Mouse (Mus musculus) forebrain, embryonic 12.5 days (tissue): Measurements from ENCODE around the gene Ensa. TPM values are rescaled to one million over a fixed set of nuclear protein-coding genes. Genes with fewer than 3 reads are reported as not detected.
"Not testable (repeated sequence)": the region's sequence is repeated elsewhere in the genome, so short reads cannot be mapped to it uniquely, and the experiment has no call there.

Experiments used
- ATAC-seq: fragments of 200-750 bp; cut with Nextera tagmentation; 2 replicates; pipeline ENCODE4 v1.8.0; 2017; ENCODE audit warnings: moderate TSS enrichment; ENCODE audit not compliant: low FRiP score
- H3K27ac ChIP-seq: fragments of 300-500 bp; sonication (generic); 2 replicates; pipeline ENCODE4 v1.5.1; 2016; ENCODE audit warnings: mild to moderate bottlenecking
- H3K27me3 ChIP-seq: fragments of 300-500 bp; sonication (generic); 2 replicates; pipeline ENCODE4 v1.6.1; 2016; ENCODE audit warnings: mild to moderate bottlenecking
- H3K36me3 ChIP-seq: fragments of 300-500 bp; sonication (generic); replicated peaks from 2 replicates; pipeline ENCODE4 v1.6.1; 2016; ENCODE audit warnings: mild to moderate bottlenecking
- H3K4me1 ChIP-seq: fragments of 300-500 bp; sonication (generic); 2 replicates; pipeline ENCODE4 v1.6.1; 2016
- H3K4me2 ChIP-seq: fragments of 300-500 bp; sonication (generic); 2 replicates; pipeline ENCODE4 v1.6.1; 2016; ENCODE audit warnings: mild to moderate bottlenecking, moderate library complexity
- H3K4me3 ChIP-seq: fragments of 300-500 bp; sonication (generic); replicated peaks from 2 replicates; pipeline ENCODE4 v1.5.1; 2016; ENCODE audit warnings: mild to moderate bottlenecking
- H3K9ac ChIP-seq: fragments of 300-500 bp; sonication (generic); 2 replicates; pipeline ENCODE4 v1.6.1; 2016; ENCODE audit warnings: mild to moderate bottlenecking
- H3K9me3 ChIP-seq: fragments of 300-500 bp; sonication (generic); 2 replicates; pipeline ENCODE4 v1.6.1; 2016
- WGBS: fragments of 180-500 bp; shearing (Covaris S2); methylation state at CpG from one replicate; pipeline ENCODE4 v1.1.7; 2016; 5-methylcytosine and 5-hydroxymethylcytosine counted together
- polyA plus RNA-seq: library from polyadenylated mRNA; unstranded; fragments of >200 nt; fragmentation: Nextera tagmentation; extraction: Ambion mirVana; gene quantifications from 2 replicates; pipeline ENCODE4 v1.2.1, GENCODE M21; 2016

Gene Ensa
- polyA plus RNA-seq, 1 experiment from 2014 or later = 104 TPM

DNA sequence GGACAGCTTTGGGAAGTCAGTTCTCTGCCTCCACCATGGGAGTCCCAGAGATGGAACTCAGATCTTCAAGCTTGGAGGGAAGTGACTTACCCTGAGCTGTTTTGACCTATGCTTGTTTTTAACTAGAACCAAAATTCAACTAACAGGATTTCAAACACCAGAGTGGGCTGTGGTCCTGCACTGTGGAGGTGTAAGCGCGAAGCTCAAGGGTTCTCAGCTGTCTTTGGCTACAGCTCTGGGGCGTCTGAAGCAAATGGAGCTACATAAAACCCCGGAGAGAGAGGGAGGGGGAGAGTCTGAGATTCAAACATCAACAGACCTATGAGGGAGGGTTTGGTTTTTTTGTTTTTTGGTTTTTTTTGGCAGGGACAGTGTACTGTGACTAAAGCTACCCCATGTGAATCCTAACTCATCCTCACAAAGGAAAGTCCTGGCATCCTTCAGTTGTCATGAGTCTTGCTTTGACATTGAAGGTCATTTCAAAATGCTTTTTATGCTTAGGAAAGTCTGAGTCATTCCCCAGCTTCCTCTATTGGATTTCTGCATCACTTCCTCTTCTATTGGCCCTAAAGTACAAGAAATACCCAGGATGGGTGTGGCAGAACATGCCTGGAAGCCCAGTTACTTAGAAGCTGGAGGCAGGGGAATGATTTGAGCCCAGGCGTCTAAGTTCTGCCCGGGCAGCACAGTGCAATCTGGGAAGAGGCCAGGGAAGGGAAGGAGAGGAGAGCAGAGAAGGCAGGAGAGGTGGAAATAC is 25.7 kb downstream of the Ensa start:
- 88% methylated on average over 6 of the region's 6 CpGs for WGBS
- Histone ChIP-seq H3K27me3 (no peaks in the 10 kb centered on the region), H3K4me2 (no peak overlapping the region), H3K36me3 (no peaks in the 10 kb centered on the region), H3K27ac (no peak overlapping the region), H3K9ac (no peak overlapping the region), H3K9me3 (no peaks in the 10 kb centered on the region), H3K4me3 (no peak overlapping the region), H3K4me1 (peaks cover 8% of the 10 kb centered on the region)
- no peak for ATAC-seq

DNA sequence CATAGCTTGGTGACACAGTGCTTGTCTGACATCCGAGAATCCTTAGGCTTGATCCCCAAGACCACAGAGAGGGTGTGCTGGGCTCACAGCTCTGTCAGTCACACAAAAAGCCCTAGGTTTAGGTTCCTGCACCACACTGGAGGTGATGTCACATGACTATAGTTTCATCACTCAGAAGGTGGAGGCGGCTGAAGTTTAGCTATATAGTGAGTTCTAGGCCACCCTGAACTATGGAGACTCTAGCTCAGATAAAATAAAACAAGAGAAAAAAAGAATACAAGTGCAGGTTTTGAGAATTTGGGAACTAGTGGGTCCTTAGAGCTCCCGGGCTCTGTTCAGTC is 26.2 kb downstream of the Ensa start:
- Histone ChIP-seq H3K27ac (no peak overlapping the region), H3K4me2 (no peak overlapping the region), H3K9ac (no peak overlapping the region), H3K36me3 (no peaks in the 10 kb centered on the region), H3K4me1 (peaks cover 8% of the 10 kb centered on the region), H3K4me3 (no peak overlapping the region), H3K9me3 (no peaks in the 10 kb centered on the region), H3K27me3 (no peaks in the 10 kb centered on the region)
- ATAC-seq = no peak
- WGBS = 90% methylated on average over 3 of the region's 3 CpGs

DNA sequence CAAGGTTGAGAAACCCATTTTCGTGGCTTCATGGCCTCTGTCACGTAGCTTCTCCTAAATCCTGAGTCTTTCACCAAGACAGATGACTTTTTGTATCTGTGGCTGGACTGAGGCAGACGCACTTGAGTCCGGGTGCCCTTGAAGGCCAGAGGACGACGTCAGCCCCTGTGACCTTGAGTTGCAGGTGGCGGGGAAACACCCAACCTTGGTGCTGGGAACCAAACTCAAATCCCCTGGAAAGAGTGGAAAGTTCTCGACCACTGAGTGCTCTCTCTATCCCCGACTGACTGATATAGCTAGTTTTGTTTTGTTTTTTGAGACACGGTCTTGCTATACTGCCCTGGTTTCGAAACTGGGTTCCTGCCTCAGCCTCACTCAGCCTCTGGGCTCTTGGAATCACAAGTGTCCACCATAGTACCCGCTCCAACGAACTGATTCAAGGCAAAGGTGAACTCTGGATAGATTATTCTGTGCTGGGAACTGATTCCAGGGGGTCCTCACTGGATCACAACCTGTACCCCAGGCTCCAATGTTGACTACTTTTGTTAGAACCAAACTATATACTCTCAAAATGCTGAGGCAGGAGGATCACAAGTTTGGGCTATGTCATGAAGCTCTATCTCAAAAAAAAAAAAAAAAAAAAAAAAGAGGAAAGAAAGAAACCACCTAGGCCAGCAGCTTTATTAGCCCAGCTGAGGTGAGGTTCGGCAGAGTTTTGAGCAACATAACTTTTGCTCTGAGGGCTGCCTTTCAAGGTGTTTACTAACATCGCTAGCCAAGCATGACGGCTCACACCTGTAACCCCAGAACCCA is 26.8 kb downstream of the Ensa start:
- H3K9me3 ChIP-seq = no peaks in the 10 kb centered on the region
- H3K4me3 ChIP-seq = no peak overlapping the region
- no peak for ATAC-seq
- no peak overlapping the region for H3K4me2 ChIP-seq
- no peak overlapping the region for H3K9ac ChIP-seq
- WGBS = 89% methylated on average over 16 of the region's 16 CpGs
- H3K36me3 ChIP-seq = no peaks in the 10 kb centered on the region
- H3K27me3 ChIP-seq = no peaks in the 10 kb centered on the region
- no peak overlapping the region for H3K27ac ChIP-seq
- peaks cover 8% of the 10 kb centered on the region for H3K4me1 ChIP-seq

DNA sequence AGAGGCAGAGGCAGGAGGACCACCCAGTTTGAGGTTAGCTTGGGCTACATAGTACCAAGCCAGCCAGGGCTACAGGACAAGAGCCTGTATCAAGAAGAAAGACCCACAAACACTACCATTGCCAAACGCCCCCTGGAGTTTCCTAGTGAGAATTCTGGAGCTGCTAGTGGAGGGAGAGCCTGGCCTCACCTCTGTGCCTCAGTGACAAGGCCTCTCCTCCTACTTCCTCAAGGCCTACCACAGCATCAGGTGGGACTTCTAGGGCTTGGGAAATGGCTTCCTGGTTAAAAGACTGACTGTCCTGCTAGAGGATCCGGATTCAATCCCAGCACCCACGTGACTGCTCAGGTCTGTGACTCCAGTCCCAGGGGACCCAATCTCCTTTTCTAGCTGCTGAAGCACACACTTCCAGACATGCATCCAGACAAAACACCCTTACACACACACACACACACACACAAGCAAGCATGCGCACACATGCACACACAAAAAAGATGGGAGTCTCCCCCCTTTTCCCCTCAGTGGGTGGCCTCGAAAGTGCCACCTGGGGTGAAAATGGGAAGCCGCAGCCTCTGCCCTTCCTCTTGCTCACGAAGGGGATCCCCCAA is 27.5 kb downstream of the Ensa start:
- Histone ChIP-seq H3K4me3 (no peak overlapping the region), H3K9ac (no peak overlapping the region), H3K9me3 (no peaks in the 10 kb centered on the region), H3K27ac (no peak overlapping the region), H3K27me3 (no peaks in the 10 kb centered on the region), H3K4me2 (no peak overlapping the region), H3K4me1 (peaks cover 8% of the 10 kb centered on the region), H3K36me3 (no peaks in the 10 kb centered on the region)
- 56% methylated on average over 7 of the region's 7 CpGs for WGBS
- no peak for ATAC-seq

DNA sequence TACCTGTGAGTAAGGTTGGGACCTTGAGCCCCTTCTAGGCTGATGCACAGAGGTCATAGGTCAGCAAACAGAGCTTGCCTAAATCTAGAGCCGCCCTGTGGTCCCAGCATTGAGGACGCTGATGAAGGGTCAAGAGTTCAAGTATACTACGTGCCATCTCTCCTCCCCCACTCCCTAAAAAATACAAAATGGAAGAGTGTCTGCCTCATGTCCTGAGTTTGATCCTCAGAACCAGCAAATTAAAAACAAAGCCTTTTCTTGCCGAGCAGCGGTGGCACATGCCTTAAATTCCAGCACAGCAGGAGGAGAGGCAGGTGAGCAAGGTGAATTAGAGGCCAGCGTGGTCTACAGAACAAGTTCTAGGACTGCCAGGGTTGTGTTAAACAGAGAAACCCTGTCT is 28.1 kb downstream of the Ensa start:
- Histone ChIP-seq H3K9me3 (no peaks in the 10 kb centered on the region), H3K4me2 (no peak overlapping the region), H3K9ac (no peak overlapping the region), H3K36me3 (no peaks in the 10 kb centered on the region), H3K4me3 (no peak overlapping the region), H3K4me1 (peaks cover 13% of the 10 kb centered on the region), H3K27me3 (no peaks in the 10 kb centered on the region), H3K27ac (no peak overlapping the region)
- 16% methylated on average over 6 of the region's 6 CpGs for WGBS
- ATAC-seq = no peak

DNA sequence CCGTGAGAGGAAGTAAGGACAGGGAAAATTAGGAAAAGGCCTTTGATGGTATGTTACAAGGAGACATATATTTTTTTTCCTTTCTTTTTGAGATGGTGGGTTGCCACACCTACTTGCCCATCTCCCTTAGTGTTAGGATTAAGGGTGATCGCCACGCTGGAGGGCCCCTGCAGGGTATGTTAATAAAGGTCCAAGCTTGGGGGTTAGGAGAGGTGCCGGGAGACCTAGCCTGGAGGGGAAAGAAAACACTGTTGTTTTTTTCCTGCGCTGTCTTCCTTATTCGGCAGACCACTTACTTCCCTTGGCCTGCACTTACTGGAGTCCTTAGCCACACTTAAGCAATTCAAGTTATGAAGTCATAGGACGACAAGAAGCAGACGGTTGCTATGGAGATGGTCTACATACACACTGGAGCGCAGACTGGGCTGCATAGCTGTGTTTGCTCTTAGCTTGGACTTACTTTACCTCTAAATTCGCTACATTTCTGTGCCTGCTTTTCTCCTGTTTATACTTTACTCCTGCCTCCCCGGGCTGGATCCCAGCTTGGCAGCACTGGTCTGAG is 28.8 kb downstream of the Ensa start:
- Histone ChIP-seq H3K4me3 (no peak overlapping the region), H3K27me3 (no peaks in the 10 kb centered on the region), H3K9ac (no peak overlapping the region), H3K27ac (no peak overlapping the region), H3K4me2 (no peak overlapping the region), H3K36me3 (no peaks in the 10 kb centered on the region), H3K4me1 (peaks cover 16% of the 10 kb centered on the region), H3K9me3 (no peaks in the 10 kb centered on the region)
- ATAC-seq = no peak
- WGBS = 18% methylated on average over 11 of the region's 11 CpGs

DNA sequence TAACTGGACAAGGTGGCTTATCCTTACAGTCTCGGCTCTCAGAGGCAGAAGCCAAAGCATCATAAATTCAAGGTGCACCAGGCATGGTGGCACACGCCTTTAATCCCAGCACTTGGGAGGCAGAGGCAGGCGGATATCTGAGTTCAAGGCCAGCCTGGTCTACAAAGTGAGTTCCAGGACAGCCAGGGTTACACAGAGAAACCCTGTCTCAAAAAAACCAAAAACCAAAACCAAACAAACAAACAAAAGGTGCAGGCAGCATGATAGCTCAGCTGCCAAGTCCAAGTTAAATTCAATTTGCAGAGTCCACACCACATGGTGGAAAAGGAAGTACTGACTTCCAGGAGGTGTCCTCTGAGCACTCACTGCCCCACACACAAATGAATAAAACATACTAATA is 29.6 kb downstream of the Ensa start:
- H3K27me3 ChIP-seq, ATAC-seq, H3K9me3 ChIP-seq, H3K9ac ChIP-seq, H3K4me2 ChIP-seq, H3K4me3 ChIP-seq, H3K27ac ChIP-seq, H3K36me3 ChIP-seq: not testable (repeated sequence)
- H3K4me1 ChIP-seq = peaks cover 16% of the 10 kb centered on the region
- WGBS = 93% methylated on average over 3 of the region's 3 CpGs

DNA sequence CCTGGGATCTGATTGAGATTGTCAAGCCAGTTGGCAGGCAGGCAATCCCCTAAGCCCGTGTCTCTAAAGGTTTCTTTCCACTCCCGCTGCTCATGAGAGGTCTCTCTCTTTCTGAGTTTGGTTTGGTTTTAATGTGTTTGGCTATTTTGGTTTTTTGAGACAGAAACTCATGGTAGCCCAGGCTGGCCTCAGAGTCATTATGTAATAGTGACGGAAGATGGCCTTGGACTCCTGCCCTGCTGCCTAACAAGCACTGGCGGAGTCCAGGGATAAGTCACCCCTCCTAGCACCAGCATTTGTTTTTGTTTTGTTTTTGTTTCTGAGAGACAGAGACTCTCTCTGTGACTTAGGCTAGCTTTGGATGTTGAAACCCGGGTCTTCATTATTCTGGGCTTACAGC is 30.6 kb downstream of the Ensa start:
- no peak for ATAC-seq

DNA sequence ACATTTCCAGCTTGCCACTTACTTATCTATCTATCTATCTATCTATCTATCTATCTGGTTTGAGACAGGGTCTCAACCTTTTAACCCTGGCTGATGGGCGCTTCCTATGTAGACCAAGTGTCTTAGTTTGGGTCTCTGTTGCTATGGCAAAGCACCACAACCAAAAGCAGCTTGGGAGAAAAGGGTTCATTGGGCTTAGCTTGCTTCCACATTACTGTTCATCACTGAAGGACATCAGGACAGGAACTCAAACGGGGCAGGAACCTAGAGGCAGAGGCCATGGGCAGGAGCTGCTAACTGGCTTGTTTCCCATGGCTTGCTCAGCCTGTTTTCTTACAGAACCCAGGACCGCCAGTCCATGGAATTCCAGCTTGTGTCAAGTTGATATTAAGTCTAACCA is 32.3 kb downstream of the Ensa start:
- 86% methylated on average over 3 of the region's 3 CpGs for WGBS
- H3K4me3 ChIP-seq = no peak overlapping the region
- no peak overlapping the region for H3K9ac ChIP-seq
- no peaks in the 10 kb centered on the region for H3K27me3 ChIP-seq
- H3K4me1 ChIP-seq = peaks cover 35% of the 10 kb centered on the region
- no peak for ATAC-seq
- H3K36me3 ChIP-seq = peaks cover 12% of the 10 kb centered on the region
- H3K4me2 ChIP-seq = no peak overlapping the region
- no peaks in the 10 kb centered on the region for H3K9me3 ChIP-seq
- no peak overlapping the region for H3K27ac ChIP-seq

More for the DNA sequence above, 30.6 kb downstream of the Ensa start:
- Histone ChIP-seq H3K4me2 (no peak overlapping the region), H3K27ac (no peak overlapping the region), H3K4me1 (peaks cover 20% of the 10 kb centered on the region), H3K36me3 (no peaks in the 10 kb centered on the region), H3K27me3 (no peaks in the 10 kb centered on the region), H3K4me3 (no peak overlapping the region), H3K9me3 (no peaks in the 10 kb centered on the region), H3K9ac (no peak overlapping the region)
- 87% methylated on average over 5 of the region's 5 CpGs for WGBS

DNA sequence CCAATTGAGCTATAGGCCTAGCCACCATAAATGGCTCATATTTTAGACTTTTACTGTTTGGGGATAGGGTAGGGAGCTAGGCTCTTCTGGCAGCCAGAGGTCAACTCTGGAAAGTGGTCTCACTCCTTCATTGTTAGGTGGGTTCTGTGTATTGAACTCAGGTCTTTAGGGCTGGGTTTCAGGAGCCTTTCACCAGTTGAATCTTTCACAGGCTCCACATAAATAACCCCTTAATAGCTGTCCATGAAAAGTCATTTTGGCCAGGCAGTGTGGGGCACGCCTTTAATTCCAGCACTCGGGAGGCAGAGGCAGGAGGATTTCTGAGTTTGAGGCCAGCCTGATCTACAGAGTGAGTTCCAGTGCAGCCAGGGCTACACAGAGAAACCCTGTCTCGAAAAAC is 32.9 kb downstream of the Ensa start:
- H3K9me3 ChIP-seq = no peaks in the 10 kb centered on the region
- ATAC-seq = no peak
- H3K27ac ChIP-seq = peak overlapping the region; percentile 98; the same call in 1 of the 2 replicates
- peaks cover 18% of the 10 kb centered on the region for H3K36me3 ChIP-seq
- peak overlapping the region; percentile 88 for H3K4me2 ChIP-seq
- H3K27me3 ChIP-seq = no peaks in the 10 kb centered on the region
- peak overlapping the region; percentile 99 for H3K9ac ChIP-seq
- peak overlapping the region; percentile 94 for H3K4me3 ChIP-seq
- 86% methylated on average over 3 of the region's 3 CpGs for WGBS
- peaks cover 41% of the 10 kb centered on the region for H3K4me1 ChIP-seq

DNA sequence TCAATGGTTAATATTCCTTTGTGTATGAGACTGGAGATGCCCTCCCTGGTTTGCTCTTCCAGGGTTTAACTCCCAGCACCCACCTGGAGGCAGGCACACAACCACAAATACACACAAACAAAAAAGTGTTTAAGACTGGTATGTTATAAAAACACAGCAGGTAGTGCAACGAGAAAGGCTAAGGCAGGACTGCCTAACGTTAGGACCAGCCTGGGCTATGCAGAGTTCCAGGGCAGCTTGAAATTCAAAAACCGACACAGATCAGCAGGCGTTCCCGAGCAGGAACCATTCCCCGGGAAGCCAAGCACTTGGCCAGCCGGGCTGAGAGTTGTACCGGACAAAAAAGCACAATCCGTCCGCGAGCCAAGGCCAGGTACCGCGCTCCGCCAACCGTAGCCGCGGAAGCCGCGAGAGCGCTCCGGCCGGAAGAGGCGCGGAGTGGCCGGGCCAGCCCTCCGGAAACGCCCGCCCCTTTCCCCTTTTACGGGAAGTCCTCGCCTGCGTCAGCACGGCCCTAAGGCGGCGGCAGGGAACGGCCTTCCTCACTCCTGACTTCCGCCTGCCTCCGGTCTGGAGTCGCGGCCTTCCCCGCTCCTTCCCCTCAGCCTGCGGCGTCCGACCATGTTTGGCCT is 33.6 kb downstream of the Ensa start, which contains the start of gene Mcl1:
Mcl1 (plus strand) TSS at position 553 of the 632 bp plus-strand sequence.
- Histone ChIP-seq H3K9ac (peak within 1 kb of the TSS; percentile 99), H3K9me3 (no peaks in the 10 kb centered on the region), H3K4me3 (peak within 1 kb of the TSS; percentile 94), H3K36me3 (peaks cover 25% of the 10 kb centered on the region), H3K4me1 (peaks cover 44% of the 10 kb centered on the region), H3K4me2 (peak within 1 kb of the TSS; percentile 88), H3K27me3 (no peaks in the 10 kb centered on the region), H3K27ac (peak within 1 kb of the TSS; percentile 98)
- ATAC-seq = peak; percentile 97
- under 1% methylated on average over 43 of the region's 43 CpGs for WGBS
